Mouse (Mus musculus) CD4-positive helper T cell, adult 2 months (primary cell): ENCODE data around the gene Naa80.
A peak's percentile ranks its signal among the peaks of the same experiment; 100 is the strongest.
"Not testable (repeated sequence)": the region's sequence is repeated elsewhere in the genome, so short reads cannot be mapped to it uniquely, and the experiment has no call there.

Source experiments
- DNase-seq: peaks from one replicate; pipeline ENCODE4 v3.0.0-alpha.2; 2012; ENCODE audit warnings: low read depth, missing footprints, low spot score

Naa80 gene

GRCm38 (mm10) chr9:107551117-107551889 lies 27.4 kb upstream of the Naa80 start, which contains the start of gene Rassf1:
Gene Rassf1, plus strand, starts transcription at chr9:107551555.
- DNase-seq = peak; percentile 90

- no peak for DNase-seq
Measured at GRCm38 (mm10) chr9:107551890-107552355, 26.8 kb upstream of the Naa80 start.

- DNase-seq = no peak
Measured at GRCm38 (mm10) chr9:107552690-107553393, 25.8 kb upstream of the Naa80 start.

GRCm38 (mm10) chr9:107553541-107554318 lies 25.0 kb upstream of the Naa80 start:
- peak; percentile 63 for DNase-seq

- DNase-seq = peak; percentile 100
Measured at GRCm38 (mm10) chr9:107554319-107554825, 24.3 kb upstream of the Naa80 start.

- DNase-seq = no peak
Measured at GRCm38 (mm10) chr9:107555031-107555457, 23.6 kb upstream of the Naa80 start.

- no peak for DNase-seq
Measured at GRCm38 (mm10) chr9:107555701-107556100, 23.0 kb upstream of the Naa80 start.

GRCm38 (mm10) chr9:107556346-107556745 lies 22.3 kb upstream of the Naa80 start:
- no peak for DNase-seq

GRCm38 (mm10) chr9:107563029-107563581 lies 15.6 kb upstream of the Naa80 start, which contains the start of gene Tusc2:
Gene Tusc2, plus strand, starts transcription at chr9:107563255.
- peak; percentile 92 for DNase-seq

- DNase-seq = not testable (repeated sequence)
Measured at GRCm38 (mm10) chr9:107565556-107565955, 13.1 kb upstream of the Naa80 start.

DNA sequence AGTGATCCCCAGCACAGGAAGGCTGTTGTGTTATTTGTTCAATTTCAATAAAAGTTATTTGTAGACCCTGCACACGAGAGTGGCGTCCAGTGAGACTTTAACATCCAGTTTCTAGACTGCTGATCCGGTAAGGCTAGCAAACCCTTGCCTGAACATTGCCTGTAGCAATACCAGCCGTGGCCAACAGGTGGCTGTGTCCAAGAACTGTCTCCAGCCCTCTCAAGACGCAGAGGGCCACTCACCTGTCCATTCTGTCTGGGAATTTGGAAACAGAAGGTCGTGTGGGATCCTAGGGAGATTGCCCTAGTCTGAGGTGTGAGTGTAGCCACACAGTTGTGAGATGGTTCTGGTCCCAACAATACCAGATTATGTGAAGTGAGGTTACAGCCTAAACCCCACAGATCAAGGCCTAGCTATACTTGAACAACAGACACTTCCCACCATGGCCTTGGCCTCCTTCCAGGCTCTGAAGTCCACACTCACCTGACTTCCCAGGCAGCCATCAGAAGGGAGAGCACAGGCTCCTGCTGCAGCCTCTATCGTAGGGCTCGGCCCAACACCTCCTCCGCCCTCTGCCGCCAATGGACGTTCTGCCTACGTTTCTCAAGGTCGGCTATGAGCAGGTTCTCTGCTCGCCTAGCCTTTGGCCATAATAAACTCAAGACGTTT lies 12.5 kb upstream of the Naa80 start:
- peak; percentile 73 for DNase-seq

GRCm38 (mm10) chr9:107566855-107567254 lies 11.8 kb upstream of the Naa80 start:
- no peak for DNase-seq

- no peak for DNase-seq
Measured at GRCm38 (mm10) chr9:107567702-107568319, 10.9 kb upstream of the Naa80 start, which contains the start of gene Hyal2. Gene Hyal2, plus strand, starts transcription at chr9:107567945.

GRCm38 (mm10) chr9:107568331-107569261 lies 10.1 kb upstream of the Naa80 start:
- peak; percentile 89 for DNase-seq

DNA sequence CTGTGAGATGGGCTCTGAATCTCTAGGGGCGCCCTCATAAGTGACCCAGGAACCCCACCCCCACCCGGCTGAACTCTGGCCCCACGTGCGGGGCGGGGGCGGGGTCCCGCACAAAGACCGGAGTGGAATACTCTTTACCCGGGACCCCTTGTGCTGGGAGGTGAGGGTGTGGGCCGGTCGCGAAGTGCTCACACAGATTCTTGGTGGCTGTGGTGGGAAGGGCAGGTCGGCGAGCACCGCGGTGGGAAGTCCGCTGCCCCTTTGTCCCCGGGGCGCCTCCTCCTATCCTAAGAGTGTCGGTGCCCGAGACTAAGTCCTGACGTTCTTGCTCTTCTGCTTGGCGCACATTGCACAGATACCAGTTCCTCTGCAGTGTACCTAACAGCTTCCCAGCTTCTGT lies 9.4 kb upstream of the Naa80 start:
- DNase-seq = no peak

GRCm38 (mm10) chr9:107570016-107570415 lies 8.7 kb upstream of the Naa80 start:
- no peak for DNase-seq

DNA sequence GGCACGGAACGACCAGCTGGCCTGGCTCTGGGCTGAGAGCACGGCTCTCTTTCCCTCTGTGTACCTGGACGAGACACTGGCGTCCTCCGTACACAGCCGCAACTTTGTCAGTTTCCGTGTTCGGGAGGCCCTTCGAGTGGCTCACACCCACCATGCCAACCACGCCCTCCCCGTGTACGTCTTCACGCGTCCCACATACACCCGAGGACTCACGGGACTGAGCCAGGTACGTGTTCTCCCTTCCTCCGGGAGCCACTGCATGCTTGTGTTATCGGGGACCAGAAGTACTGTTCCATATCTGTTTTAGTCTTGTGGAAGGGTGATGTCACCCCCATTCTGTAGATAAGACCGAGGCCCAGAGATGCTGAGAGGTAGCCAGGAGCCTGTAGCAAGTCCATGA lies 7.8 kb upstream of the Naa80 start:
- no peak for DNase-seq

DNA sequence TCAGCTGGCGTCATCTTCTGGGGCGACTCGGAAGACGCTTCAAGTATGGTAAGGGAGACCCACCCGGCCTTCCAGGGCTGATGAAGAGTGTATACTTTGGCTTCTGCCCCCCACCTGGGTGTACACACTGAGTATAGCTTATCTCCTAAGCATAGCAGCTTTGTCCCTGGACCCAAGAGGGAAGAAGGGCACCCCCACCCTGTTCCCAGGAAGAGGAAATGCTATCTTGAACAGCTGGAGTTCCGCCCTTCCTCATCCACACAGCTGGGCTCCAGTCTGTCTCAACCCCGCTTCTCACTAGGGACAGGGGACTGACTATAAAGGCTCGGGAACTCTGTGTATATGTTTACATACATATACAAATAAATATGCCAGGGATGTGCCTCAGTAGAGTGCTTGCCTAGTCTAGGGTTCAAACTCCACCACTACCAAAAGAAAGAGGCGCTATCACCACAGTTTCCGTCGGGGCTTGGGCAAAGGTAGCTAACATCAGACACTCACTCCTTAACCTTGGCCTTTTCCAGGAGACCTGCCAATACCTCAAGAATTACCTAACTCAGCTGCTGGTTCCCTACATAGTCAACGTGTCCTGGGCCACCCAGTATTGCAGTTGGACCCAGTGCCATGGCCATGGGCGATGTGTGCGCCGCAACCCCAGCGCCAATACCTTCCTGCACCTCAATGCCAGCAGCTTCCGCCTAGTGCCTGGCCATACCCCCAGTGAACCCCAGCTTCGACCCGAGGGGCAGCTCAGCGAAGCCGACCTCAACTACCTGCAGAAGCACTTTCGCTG lies 7.0 kb upstream of the Naa80 start:
- DNase-seq = no peak
